Mouse (Mus musculus): Measurements from ENCODE around the gene Gm21983. TPM values are rescaled to one million over a fixed set of nuclear protein-coding genes. Genes with fewer than 3 reads are reported as not detected.

Gm21983 gene
- polyA plus RNA-seq, 1 experiment from 2014 or later = not detected

DNA sequence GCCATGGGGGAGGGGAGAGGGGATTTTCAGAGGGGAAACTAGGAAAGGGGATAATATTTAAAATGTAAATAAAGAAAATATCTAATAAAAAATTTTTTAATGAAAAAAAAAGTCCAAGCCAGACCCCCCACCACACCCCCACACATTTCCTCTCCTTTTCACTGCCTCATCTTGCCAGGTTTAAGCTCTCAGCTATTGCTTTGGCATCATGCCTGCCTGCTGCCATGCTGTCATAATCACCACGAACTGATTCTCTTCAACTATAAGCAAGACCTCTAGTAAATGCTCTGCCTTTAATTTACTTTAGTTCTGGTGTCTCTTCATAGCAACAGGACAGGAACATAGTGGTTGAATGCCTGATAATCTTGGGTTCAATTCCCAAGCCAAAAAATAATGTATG, 1.6 kb upstream of the Gm21983 start:
- H3K9me3 ChIP-seq (replicated peaks) = no peaks in the 10 kb centered on the region
- H3K4me1 ChIP-seq (replicated peaks) = peaks cover 28% of the 10 kb centered on the region
- no peak overlapping the region for H3K4me3 ChIP-seq (replicated peaks)
- no peak overlapping the region for H3K4me2 ChIP-seq
- H3K27me3 ChIP-seq = no peaks in the 10 kb centered on the region
- H3K27ac ChIP-seq = no peak overlapping the region
- H3K36me3 ChIP-seq = peaks cover 42% of the 10 kb centered on the region
- H3K9ac ChIP-seq = no peak overlapping the region
- no peak for DNase-seq
- 68% methylated on average over 1 of the region's 1 CpGs for WGBS (ENCODE audit: insufficient replicate concordance)
- ATAC-seq (ENCODE audit: low read depth) = no peak

DNA sequence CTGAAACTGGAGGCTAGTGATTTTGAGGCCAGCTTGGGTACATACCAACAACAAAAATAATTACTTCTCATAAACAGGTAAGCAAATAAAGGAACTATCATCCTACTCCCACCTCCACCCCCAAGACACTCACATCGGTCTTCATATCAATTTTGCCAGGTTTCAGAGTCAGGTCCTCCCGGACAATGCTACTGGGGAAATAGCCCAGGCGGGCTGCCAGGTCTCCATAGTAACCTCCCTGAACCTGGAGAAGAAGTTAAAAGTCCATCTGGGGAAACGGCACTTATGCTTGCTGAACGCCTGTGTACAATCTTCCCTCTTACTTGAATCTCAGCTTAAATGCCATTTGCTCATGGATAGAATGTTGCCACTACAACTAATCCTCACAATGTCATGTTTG, 850 bp downstream of the Gm21983 start:
- H3K4me1 ChIP-seq (replicated peaks) = peaks cover 38% of the 10 kb centered on the region
- H3K27me3 ChIP-seq = no peaks in the 10 kb centered on the region
- no peak for ATAC-seq (ENCODE audit: low read depth)
- 78% methylated on average over 5 of the region's 5 CpGs for WGBS (ENCODE audit: insufficient replicate concordance)
- H3K9me3 ChIP-seq (replicated peaks) = no peaks in the 10 kb centered on the region
- no peak for DNase-seq
- no peak overlapping the region for H3K9ac ChIP-seq
- H3K4me2 ChIP-seq = peak overlapping the region; percentile 76
- H3K4me3 ChIP-seq (replicated peaks) = no peak overlapping the region
- peak overlapping the region; percentile 63 for H3K27ac ChIP-seq
- H3K36me3 ChIP-seq = peaks cover 21% of the 10 kb centered on the region

DNA sequence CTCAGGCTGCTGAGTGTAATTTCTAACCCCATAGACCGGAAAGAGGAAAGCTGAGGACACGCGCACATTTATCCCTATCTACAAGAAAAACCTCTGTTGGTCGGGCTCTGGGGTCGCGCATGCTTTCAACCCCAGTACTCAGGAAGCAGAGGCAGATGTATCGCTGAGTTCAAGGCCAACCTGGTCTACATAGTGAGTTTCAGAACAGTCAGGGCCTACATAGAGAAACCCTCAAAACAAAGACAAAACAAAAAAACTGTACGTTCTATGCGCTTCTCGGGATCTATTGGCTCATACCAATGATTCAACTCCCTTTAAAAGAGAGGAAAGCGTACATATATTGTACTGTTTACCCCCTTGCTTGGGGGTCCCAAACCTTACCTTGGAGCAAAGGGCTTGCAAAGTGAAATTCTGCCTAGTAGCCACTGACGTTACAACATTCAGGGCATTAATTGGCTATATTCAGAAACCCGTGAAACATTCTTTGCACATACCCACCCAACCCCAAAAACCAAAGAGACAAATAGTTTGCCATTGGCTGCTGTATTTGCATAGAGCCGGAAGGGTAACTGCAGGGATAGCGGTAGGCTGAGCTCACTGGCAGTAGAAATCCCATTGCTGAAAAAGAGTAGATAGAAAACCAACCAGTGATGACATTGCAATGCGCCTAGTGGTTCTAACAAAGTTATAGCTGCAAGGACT, 1.5 kb downstream of the Gm21983 start:
- no peak for ATAC-seq (ENCODE audit: low read depth)
- no peaks in the 10 kb centered on the region for H3K9me3 ChIP-seq (replicated peaks)
- no peak for DNase-seq
- peak overlapping the region; percentile 76 for H3K4me2 ChIP-seq
- peaks cover 17% of the 10 kb centered on the region for H3K36me3 ChIP-seq
- H3K4me1 ChIP-seq (replicated peaks) = peaks cover 41% of the 10 kb centered on the region
- H3K27ac ChIP-seq = peak overlapping the region; percentile 63
- H3K9ac ChIP-seq = peak overlapping the region; percentile 59
- WGBS (ENCODE audit: insufficient replicate concordance) = 43% methylated on average over 16 of the region's 16 CpGs
- peak overlapping the region; percentile 83 for H3K4me3 ChIP-seq (replicated peaks)
- no peaks in the 10 kb centered on the region for H3K27me3 ChIP-seq

DNA sequence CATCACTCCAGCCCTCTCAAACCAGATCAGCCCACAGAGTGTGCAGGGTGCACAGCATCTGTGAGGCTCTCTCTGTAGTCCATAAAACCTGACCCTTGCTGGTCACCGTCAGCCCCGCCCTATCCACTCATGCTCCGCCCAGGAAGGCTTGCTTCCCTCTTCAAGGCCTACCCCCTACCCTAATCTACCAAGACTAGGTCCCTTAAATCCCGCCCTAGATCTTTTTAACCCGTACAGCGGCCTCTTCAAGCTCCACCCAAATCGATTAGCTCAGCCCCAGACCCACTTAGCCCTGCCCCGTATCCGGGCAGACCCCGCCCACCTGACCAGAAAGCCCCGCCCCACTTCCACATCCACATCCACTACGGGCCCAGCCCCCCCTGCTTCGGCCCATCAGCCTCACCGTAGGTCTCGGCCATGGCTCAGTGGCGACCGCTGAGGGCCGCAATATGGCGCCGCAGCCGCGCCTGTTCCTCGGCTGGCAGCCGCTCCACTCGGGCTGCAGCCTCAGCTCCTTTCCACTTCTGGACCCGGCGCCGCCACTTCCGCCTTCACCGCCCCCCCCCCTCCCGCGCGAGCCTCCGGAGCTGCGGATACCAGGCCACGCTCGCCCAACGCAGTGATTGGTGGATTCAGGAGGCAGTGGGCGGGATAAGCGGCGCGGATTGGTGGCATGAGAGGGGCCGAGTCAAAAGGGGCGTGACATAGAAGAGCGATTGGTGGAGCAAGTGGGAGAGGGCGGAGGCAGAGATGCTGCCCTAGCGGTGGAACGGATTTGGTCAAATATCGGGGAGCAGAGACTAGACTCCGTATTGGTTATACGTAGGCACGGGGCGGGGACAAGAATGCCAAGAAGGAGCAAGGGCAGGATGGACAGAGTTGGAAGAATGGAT, 2.3 kb downstream of the Gm21983 start, which contains the start of gene Rab4b:
Rab4b (minus strand) TSS at position 573 of the 893 bp plus-strand sequence.
- ATAC-seq (ENCODE audit: low read depth) = peak; percentile 93
- H3K4me3 ChIP-seq (replicated peaks) = peak within 1 kb of the TSS; percentile 83
- peak within 1 kb of the TSS; percentile 76 for H3K4me2 ChIP-seq
- H3K36me3 ChIP-seq = peaks cover 19% of the 10 kb centered on the region
- 0% methylated on average over 53 of the region's 53 CpGs for WGBS (ENCODE audit: insufficient replicate concordance)
- peak within 1 kb of the TSS; percentile 88 for H3K27ac ChIP-seq
- H3K9me3 ChIP-seq (replicated peaks) = no peaks in the 10 kb centered on the region
- peak; percentile 99 for DNase-seq
- H3K4me1 ChIP-seq (replicated peaks) = peaks cover 47% of the 10 kb centered on the region
- no peaks in the 10 kb centered on the region for H3K27me3 ChIP-seq
- peak within 1 kb of the TSS; percentile 77 for H3K9ac ChIP-seq

DNA sequence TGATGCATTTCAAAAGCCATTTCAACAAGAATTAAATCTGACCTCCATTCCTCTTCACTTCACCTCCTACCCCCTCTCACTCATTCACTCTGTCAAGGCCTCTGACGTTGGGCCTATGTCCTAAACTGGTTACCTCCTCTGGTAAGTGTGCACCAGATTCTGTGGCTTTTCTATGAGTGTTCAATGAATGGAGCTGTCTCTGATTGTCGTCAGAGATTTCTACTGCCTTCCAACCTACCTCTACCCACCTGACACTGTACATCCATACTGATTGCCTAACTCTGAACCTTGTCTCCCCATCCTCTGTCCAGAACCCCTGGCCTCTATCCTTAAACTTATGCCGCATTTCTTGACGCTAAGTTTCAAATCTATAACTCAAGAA, 3.0 kb downstream of the Gm21983 start:
- peak overlapping the region; percentile 88 for H3K27ac ChIP-seq
- ATAC-seq (ENCODE audit: low read depth) (no peak), DNase-seq (no peak)
- peaks cover 47% of the 10 kb centered on the region for H3K4me1 ChIP-seq (replicated peaks)
- H3K36me3 ChIP-seq = peaks cover 20% of the 10 kb centered on the region
- H3K9me3 ChIP-seq (replicated peaks) = no peaks in the 10 kb centered on the region
- H3K27me3 ChIP-seq = no peaks in the 10 kb centered on the region
- H3K9ac ChIP-seq = peak overlapping the region; percentile 77
- H3K4me3 ChIP-seq (replicated peaks) = peak overlapping the region; percentile 83
- WGBS (ENCODE audit: insufficient replicate concordance) = 19% methylated on average over 4 of the region's 4 CpGs
- H3K4me2 ChIP-seq = peak overlapping the region; percentile 66

DNA sequence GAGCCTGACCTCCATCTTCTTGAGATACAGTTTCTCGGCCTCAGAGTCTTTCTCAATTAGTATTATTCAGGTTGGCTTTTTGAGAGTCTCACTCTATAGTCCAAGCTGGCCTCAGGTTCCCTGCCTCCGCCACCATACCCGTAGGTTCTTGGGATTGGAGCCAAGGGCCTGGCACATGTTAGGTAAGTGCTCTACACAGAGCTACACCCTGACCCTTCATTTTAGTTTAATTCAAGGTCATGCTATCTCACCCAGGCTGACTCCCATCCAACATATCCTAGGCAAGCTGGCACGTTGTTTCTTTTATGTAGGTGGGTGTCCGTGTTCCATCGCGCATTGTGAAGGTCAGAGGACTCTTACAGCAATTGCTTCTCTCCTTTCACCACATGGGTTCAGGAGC, 6.0 kb downstream of the Gm21983 start:
- 83% methylated on average over 7 of the region's 7 CpGs for WGBS (ENCODE audit: insufficient replicate concordance)
- H3K27me3 ChIP-seq = no peaks in the 10 kb centered on the region
- no peak for DNase-seq
- H3K9me3 ChIP-seq (replicated peaks) = no peaks in the 10 kb centered on the region
- peaks cover 35% of the 10 kb centered on the region for H3K4me1 ChIP-seq (replicated peaks)
- no peak for ATAC-seq (ENCODE audit: low read depth)
- no peak overlapping the region for H3K9ac ChIP-seq
- peaks cover 34% of the 10 kb centered on the region for H3K36me3 ChIP-seq
- H3K27ac ChIP-seq = no peak overlapping the region
- H3K4me2 ChIP-seq = no peak overlapping the region
- H3K4me3 ChIP-seq (replicated peaks) = no peak overlapping the region

DNA sequence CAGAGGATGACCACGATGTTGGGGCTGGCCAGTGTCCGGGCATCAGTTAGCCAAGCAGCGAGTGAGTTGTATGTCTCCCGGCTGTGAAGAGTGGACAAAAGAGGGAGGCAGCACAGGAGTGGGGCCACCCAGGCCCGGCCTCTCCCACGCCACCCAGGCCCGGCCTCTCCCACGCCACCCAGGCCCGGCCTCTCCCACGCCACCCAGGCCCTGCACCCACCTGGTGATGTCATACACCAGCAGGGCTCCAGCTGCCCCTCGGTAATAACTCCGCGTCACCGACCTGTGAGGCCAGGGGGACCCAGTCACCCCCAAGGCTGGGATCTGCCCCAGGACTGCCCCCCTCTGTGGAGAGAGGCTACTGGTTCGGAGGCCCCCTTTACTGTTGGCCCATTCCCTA, 6.4 kb downstream of the Gm21983 start:
- H3K27me3 ChIP-seq = no peaks in the 10 kb centered on the region
- peaks cover 34% of the 10 kb centered on the region for H3K36me3 ChIP-seq
- H3K27ac ChIP-seq = no peak overlapping the region
- H3K4me2 ChIP-seq = no peak overlapping the region
- H3K9me3 ChIP-seq (replicated peaks) = no peaks in the 10 kb centered on the region
- DNase-seq = no peak
- H3K9ac ChIP-seq = no peak overlapping the region
- no peak overlapping the region for H3K4me3 ChIP-seq (replicated peaks)
- ATAC-seq (ENCODE audit: low read depth) = no peak
- H3K4me1 ChIP-seq (replicated peaks) = peaks cover 31% of the 10 kb centered on the region
- WGBS (ENCODE audit: insufficient replicate concordance) = 87% methylated on average over 15 of the region's 15 CpGs

DNA sequence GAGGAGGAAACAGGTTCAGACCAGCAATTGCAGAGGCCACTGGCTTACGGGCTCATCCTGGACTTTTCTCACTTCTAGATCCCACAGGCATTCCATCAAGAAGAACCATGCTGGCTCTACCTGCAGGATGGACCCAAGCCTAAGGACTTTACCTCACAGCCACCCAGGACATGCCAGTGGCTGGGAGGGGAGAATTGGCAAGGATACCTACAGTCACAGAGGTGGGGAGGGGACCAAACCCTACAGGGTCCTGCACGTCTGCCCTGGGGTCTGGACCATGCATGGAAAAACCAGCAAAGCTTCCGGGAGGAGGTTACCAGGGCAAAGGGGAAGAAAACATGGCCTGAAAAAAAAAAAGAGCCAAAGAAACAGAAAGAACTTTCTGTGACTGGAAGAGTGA, 9.9 kb downstream of the Gm21983 start:
- WGBS (ENCODE audit: insufficient replicate concordance) = 75% methylated on average over 3 of the region's 3 CpGs
- no peak overlapping the region for H3K4me3 ChIP-seq (replicated peaks)
- H3K4me1 ChIP-seq (replicated peaks) = peaks cover 30% of the 10 kb centered on the region
- DNase-seq (no peak), ATAC-seq (ENCODE audit: low read depth) (no peak)
- no peaks in the 10 kb centered on the region for H3K9me3 ChIP-seq (replicated peaks)
- no peak overlapping the region for H3K9ac ChIP-seq
- H3K4me2 ChIP-seq = no peak overlapping the region
- H3K27ac ChIP-seq = no peak overlapping the region
- H3K36me3 ChIP-seq = peaks cover 34% of the 10 kb centered on the region
- H3K27me3 ChIP-seq = no peaks in the 10 kb centered on the region

DNA sequence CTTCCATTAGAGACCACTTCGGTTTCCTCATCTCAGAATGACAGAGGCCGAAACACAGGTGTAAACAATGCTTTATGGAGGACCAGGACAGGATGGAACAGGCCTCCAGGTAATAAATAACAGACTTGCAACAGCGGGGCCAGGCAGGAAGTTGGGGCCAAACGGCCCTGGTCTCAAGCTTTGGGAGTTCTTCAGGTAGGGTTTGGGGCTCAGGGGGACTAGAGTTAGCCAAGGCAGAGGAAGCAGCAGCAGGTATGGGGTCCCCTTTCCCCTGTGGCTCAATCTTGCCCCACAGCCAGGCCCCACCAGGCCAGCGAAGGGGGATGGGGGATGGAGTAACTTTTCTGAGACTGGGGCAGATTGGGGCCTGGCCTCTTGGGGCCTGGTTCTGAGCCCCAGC, 12.5 kb downstream of the Gm21983 start:
- ATAC-seq (ENCODE audit: low read depth) (no peak), DNase-seq (no peak)
- H3K4me1 ChIP-seq (replicated peaks) = peaks cover 43% of the 10 kb centered on the region
- H3K27ac ChIP-seq = peak overlapping the region; percentile 87; the same call in 1 of the 2 replicates
- 82% methylated on average over 5 of the region's 5 CpGs for WGBS (ENCODE audit: insufficient replicate concordance)
- H3K36me3 ChIP-seq = peaks cover 38% of the 10 kb centered on the region
- H3K9ac ChIP-seq = peak overlapping the region; percentile 41; the same call in 1 of the 2 replicates
- no peaks in the 10 kb centered on the region for H3K27me3 ChIP-seq
- no peaks in the 10 kb centered on the region for H3K9me3 ChIP-seq (replicated peaks)
- no peak overlapping the region; the same call in 1 of the 2 replicates for H3K4me2 ChIP-seq
- no peak overlapping the region for H3K4me3 ChIP-seq (replicated peaks)

DNA sequence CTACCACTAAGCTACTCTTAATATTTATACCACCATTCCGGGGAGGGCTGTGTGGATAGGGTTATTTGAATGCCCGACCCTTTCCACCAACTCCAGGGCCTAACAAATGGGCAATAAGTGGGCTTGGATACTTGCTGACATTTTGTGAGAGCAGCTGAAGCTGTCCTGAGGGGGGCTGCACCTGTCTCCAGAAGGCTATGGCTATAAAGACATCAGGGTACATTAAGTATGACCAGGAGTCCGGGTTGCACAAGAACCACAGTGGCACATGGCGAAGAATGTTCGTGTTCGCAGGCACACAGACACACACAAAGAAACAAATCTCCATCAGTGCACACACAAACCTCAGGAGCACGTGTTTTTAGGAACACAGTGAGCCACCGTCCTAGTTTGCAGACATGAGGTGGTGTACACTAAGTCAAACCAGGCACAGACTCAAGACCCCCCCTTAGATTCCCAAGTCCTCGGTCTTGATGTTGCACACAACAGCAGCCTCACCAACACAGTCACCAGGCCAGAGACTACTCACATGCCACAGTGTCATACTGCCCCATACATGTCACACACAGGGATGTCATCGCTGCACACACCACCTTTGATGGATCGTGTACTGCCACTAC, 13.3 kb downstream of the Gm21983 start:
- 69% methylated on average over 11 of the region's 11 CpGs for WGBS (ENCODE audit: insufficient replicate concordance)
- Histone ChIP-seq H3K4me1 (replicated peaks) (peaks cover 51% of the 10 kb centered on the region), H3K4me2 (peak overlapping the region; percentile 83), H3K36me3 (peaks cover 35% of the 10 kb centered on the region), H3K27me3 (no peaks in the 10 kb centered on the region), H3K4me3 (replicated peaks) (peak overlapping the region; percentile 83), H3K9me3 (replicated peaks) (no peaks in the 10 kb centered on the region), H3K9ac (peak overlapping the region; percentile 70), H3K27ac (peak overlapping the region; percentile 87)
- no peak for DNase-seq
- ATAC-seq (ENCODE audit: low read depth) = no peak
